Mouse (Mus musculus) midbrain, embryonic 13.5 days (tissue): ENCODE results near the gene Vmn1r26. TPM values are rescaled to one million over a fixed set of nuclear protein-coding genes. Genes with fewer than 3 reads are reported as not detected.
"Not testable (repeated sequence)": the region's sequence is repeated elsewhere in the genome, so short reads cannot be mapped to it uniquely, and the experiment has no call there.

ENCODE experiments used
- ATAC-seq: fragments of 200-750 bp; cut with Nextera tagmentation; 2 replicates; pipeline ENCODE4 v1.8.0; 2017; ENCODE audit warnings: mild to moderate bottlenecking, moderate TSS enrichment, moderate library complexity
- H3K27ac ChIP-seq: fragments of 300-500 bp; sonication (generic); 2 replicates; pipeline ENCODE4 v1.5.1; 2015; ENCODE audit warnings: inconsistent platforms, mild to moderate bottlenecking, moderate library complexity
- H3K27me3 ChIP-seq: fragments of 300-500 bp; sonication (generic); 2 replicates; pipeline ENCODE4 v1.6.1; 2015; ENCODE audit warnings: mild to moderate bottlenecking, inconsistent platforms
- H3K36me3 ChIP-seq: fragments of 300-500 bp; sonication (generic); 2 replicates; pipeline ENCODE4 v1.6.1; 2015; ENCODE audit warnings: mild to moderate bottlenecking, inconsistent platforms
- H3K4me1 ChIP-seq: fragments of 300-500 bp; sonication (generic); replicated peaks from 2 replicates; pipeline ENCODE4 v1.6.1; 2015; ENCODE audit warnings: inconsistent platforms
- H3K4me2 ChIP-seq: fragments of 300-500 bp; sonication (generic); replicated peaks from 2 replicates; pipeline ENCODE4 v1.6.1; 2015; ENCODE audit warnings: moderate library complexity, mild to moderate bottlenecking, inconsistent platforms
- H3K4me3 ChIP-seq: fragments of 300-500 bp; sonication (generic); replicated peaks from 2 replicates; pipeline ENCODE4 v1.5.1; 2015; ENCODE audit warnings: mild to moderate bottlenecking, inconsistent platforms
- H3K9ac ChIP-seq: fragments of 300-500 bp; sonication (generic); replicated peaks from 2 replicates; pipeline ENCODE4 v1.6.1; 2015; ENCODE audit warnings: mild to moderate bottlenecking, inconsistent platforms
- H3K9me3 ChIP-seq: fragments of 300-500 bp; sonication (generic); 2 replicates; pipeline ENCODE4 v1.6.1; 2016; ENCODE audit warnings: mild to moderate bottlenecking, inconsistent platforms
- WGBS: fragments of 180-500 bp; shearing (Covaris S2); methylation state at CpG from one replicate; pipeline ENCODE4 v1.1.7; 2015; 5-methylcytosine and 5-hydroxymethylcytosine counted together
- polyA plus RNA-seq: library from polyadenylated mRNA; unstranded; fragments of >200 nt; fragmentation: Nextera tagmentation; extraction: Ambion mirVana; gene quantifications from 2 replicates; pipeline ENCODE4 v1.2.1, GENCODE M21; 2015

Gene Vmn1r26
- polyA plus RNA-seq, result not detected in 2 replicates

- ATAC-seq, result no peak
- H3K4me3 ChIP-seq, result no peak within 1 kb of the TSS
- H3K9ac ChIP-seq, result no peak within 1 kb of the TSS
- no peak within 1 kb of the TSS for H3K27ac ChIP-seq
- 93% methylated on average over 1 of the region's 1 CpGs for WGBS
- no peaks in the 10 kb centered on the region for H3K4me1 ChIP-seq
- no peak within 1 kb of the TSS for H3K4me2 ChIP-seq
- H3K9me3 ChIP-seq, result no peaks in the 10 kb centered on the region
- H3K36me3 ChIP-seq, result no peaks in the 10 kb centered on the region
- H3K27me3 ChIP-seq, result no peaks in the 10 kb centered on the region
These were observed at the start of gene Vmn1r26 for GRCm38 (mm10) chr6:58015059-58015458. Gene Vmn1r26 (minus strand): TSS chr6:58015159.

- Histone ChIP-seq H3K36me3 (no peaks in the 10 kb centered on the region), H3K4me3 (no peak overlapping the region), H3K27me3 (no peaks in the 10 kb centered on the region), H3K27ac (no peak overlapping the region), H3K9me3 (no peaks in the 10 kb centered on the region), H3K9ac (no peak overlapping the region), H3K4me2 (no peak overlapping the region), H3K4me1 (no peaks in the 10 kb centered on the region)
- ATAC-seq, result no peak
These were observed 29.1 kb upstream of the Vmn1r26 start for GRCm38 (mm10) chr6:58044025-58044424.

- not testable (repeated sequence) for H3K4me1 ChIP-seq, H3K4me3 ChIP-seq, H3K27me3 ChIP-seq, H3K36me3 ChIP-seq, H3K9me3 ChIP-seq, ATAC-seq, H3K9ac ChIP-seq, H3K27ac ChIP-seq, H3K4me2 ChIP-seq
- 93% methylated on average over 21 of the region's 21 CpGs for WGBS
These were observed 2.5 kb upstream of the Vmn1r26 start for GRCm38 (mm10) chr6:58017478-58017877.

- Histone ChIP-seq H3K27ac (no peak within 1 kb of the TSS), H3K27me3 (no peaks in the 10 kb centered on the region), H3K4me1 (no peaks in the 10 kb centered on the region), H3K9me3 (no peaks in the 10 kb centered on the region), H3K9ac (no peak within 1 kb of the TSS), H3K4me3 (no peak within 1 kb of the TSS), H3K4me2 (no peak within 1 kb of the TSS), H3K36me3 (no peaks in the 10 kb centered on the region)
- no peak for ATAC-seq
- 74% methylated on average over 3 of the region's 3 CpGs for WGBS
These were observed 34.2 kb downstream of the Vmn1r26 start, which contains the start of gene Vmn1r25 for GRCm38 (mm10) chr6:57980710-57981109. Gene Vmn1r25 (minus strand): TSS chr6:57980810.

DNA sequence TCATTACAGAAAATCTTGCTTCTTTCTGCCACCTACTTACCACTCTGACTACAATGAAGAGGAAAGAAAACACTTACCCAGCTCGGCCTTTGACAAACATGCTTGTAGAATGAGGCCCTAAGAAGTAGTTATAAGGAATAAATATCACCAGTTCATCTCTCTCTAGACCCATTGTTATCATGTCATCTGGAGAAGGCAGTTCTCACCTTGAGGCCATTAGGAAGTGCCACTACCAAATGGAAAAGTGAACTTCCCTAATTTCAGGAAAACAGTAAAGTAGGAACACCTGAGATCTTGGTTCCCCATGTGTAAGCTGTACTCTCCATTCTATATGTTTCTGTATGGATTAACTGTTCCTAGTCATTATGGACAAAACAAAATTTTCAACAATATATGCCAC lies 53.6 kb downstream of the Vmn1r26 start, which contains the start of gene Vmn1r24:
TSS of gene Vmn1r24 (minus strand) at position 101 of the 400 bp plus-strand sequence.
- H3K4me1 ChIP-seq, H3K4me3 ChIP-seq, H3K9ac ChIP-seq, H3K27ac ChIP-seq, H3K36me3 ChIP-seq, H3K27me3 ChIP-seq, H3K9me3 ChIP-seq, ATAC-seq, H3K4me2 ChIP-seq: not testable (repeated sequence)
- 82% methylated on average over 1 of the region's 1 CpGs for WGBS

Other genes with a start within 250 kb of the Vmn1r26 start
- gene Vopp1, start 190.0 kb downstream of the Vmn1r26 start, polyA plus RNA-seq, result 170 and 171 TPM in 2 replicates
- gene Vmn1r21, start 164.8 kb downstream of the Vmn1r26 start, polyA plus RNA-seq, result not detected in 2 replicates
- not detected in 2 replicates for gene Vmn1r22, start 107.1 kb downstream of the Vmn1r26 start, polyA plus RNA-seq
- gene Vmn1r23, start 88.3 kb downstream of the Vmn1r26 start, polyA plus RNA-seq, result not detected in 2 replicates
- gene Vmn1r24, start 53.7 kb downstream of the Vmn1r26 start, polyA plus RNA-seq, result not detected in 2 replicates
- gene Vmn1r25, start 34.3 kb downstream of the Vmn1r26 start, polyA plus RNA-seq, result not detected in 2 replicates
- not detected in 2 replicates for gene Vmn1r27, start 203.7 kb upstream of the Vmn1r26 start, polyA plus RNA-seq
- not detected in 2 replicates for gene Vmn1r28, start 246.9 kb upstream of the Vmn1r26 start, polyA plus RNA-seq